Mouse (Mus musculus): ENCODE results near the gene Tlk1. TPM values are rescaled to one million over a fixed set of nuclear protein-coding genes. Genes with fewer than 3 reads are reported as not detected.

Gene Tlk1
- polyA plus RNA-seq, 1 experiment from 2014 or later = 37.2 TPM

GRCm38 (mm10) chr2:70710878-70711277 is 114.7 kb downstream of the Tlk1 start:
- Histone ChIP-seq H3K4me1 (ENCODE audit: control insufficient read depth in 2 of 2, insufficient read depth in 2 of 2, low read length in 2 of 2) (no peaks in the 10 kb centered on the region), H3K9ac (ENCODE audit: low read length) (no peak overlapping the region), H3K4me2 (ENCODE audit: low read length) (no peak overlapping the region), H3K27ac (replicated peaks in 1 of 2; ENCODE audit: control insufficient read depth in 1 of 2, insufficient read depth in 1 of 2, low read depth in 2 of 2, low read length in 2 of 2) (no peak overlapping the region), H3K27me3 (ENCODE audit: control insufficient read depth, insufficient read depth, low read length) (no peaks in the 10 kb centered on the region), H3K36me3 (ENCODE audit: control insufficient read depth, insufficient read depth, low read length) (peaks cover 66% of the 10 kb centered on the region), H3K4me3 (ENCODE audit: control insufficient read depth in 1 of 2, insufficient read depth in 1 of 2, low read depth in 1 of 2, low read length in 2 of 2) (no peak overlapping the region), H3K9me3 (ENCODE audit: control insufficient read depth, low read length) (no peaks in the 10 kb centered on the region)
- WGBS = 89% methylated on average over 4 of the region's 4 CpGs
- no peak for ATAC-seq (ENCODE audit: insufficient number of reproducible peaks, insufficient read depth, low FRiP score, low read depth)

- Histone ChIP-seq H3K27me3 (ENCODE audit: control insufficient read depth, insufficient read depth, low read length) (no peaks in the 10 kb centered on the region), H3K4me2 (ENCODE audit: low read length) (no peak overlapping the region), H3K27ac (replicated peaks in 1 of 2; ENCODE audit: control insufficient read depth in 1 of 2, insufficient read depth in 1 of 2, low read depth in 2 of 2, low read length in 2 of 2) (no peak overlapping the region), H3K36me3 (ENCODE audit: control insufficient read depth, insufficient read depth, low read length) (peaks cover 59% of the 10 kb centered on the region), H3K9ac (ENCODE audit: low read length) (no peak overlapping the region), H3K4me1 (ENCODE audit: control insufficient read depth in 2 of 2, insufficient read depth in 2 of 2, low read length in 2 of 2) (no peaks in the 10 kb centered on the region), H3K9me3 (ENCODE audit: control insufficient read depth, low read length) (no peaks in the 10 kb centered on the region), H3K4me3 (ENCODE audit: control insufficient read depth in 1 of 2, insufficient read depth in 1 of 2, low read depth in 1 of 2, low read length in 2 of 2) (no peak overlapping the region)
- no peak for ATAC-seq (ENCODE audit: insufficient number of reproducible peaks, insufficient read depth, low FRiP score, low read depth)
- 98% methylated on average over 7 of the region's 7 CpGs for WGBS
Observed at GRCm38 (mm10) chr2:70710236-70710635, 115.3 kb downstream of the Tlk1 start.

- Histone ChIP-seq H3K27me3 (ENCODE audit: control insufficient read depth, insufficient read depth, low read length) (no peaks in the 10 kb centered on the region), H3K4me1 (ENCODE audit: control insufficient read depth in 2 of 2, insufficient read depth in 2 of 2, low read length in 2 of 2) (peaks cover 0 to 3% of the 10 kb centered on the region in 2 experiments; a peak in 1 of 4 replicates), H3K36me3 (ENCODE audit: control insufficient read depth, insufficient read depth, low read length) (peaks cover 48% of the 10 kb centered on the region), H3K27ac (replicated peaks in 1 of 2; ENCODE audit: control insufficient read depth in 1 of 2, insufficient read depth in 1 of 2, low read depth in 2 of 2, low read length in 2 of 2) (no peak overlapping the region), H3K4me2 (ENCODE audit: low read length) (no peak overlapping the region), H3K9me3 (ENCODE audit: control insufficient read depth, low read length) (no peaks in the 10 kb centered on the region), H3K9ac (ENCODE audit: low read length) (no peak overlapping the region), H3K4me3 (ENCODE audit: control insufficient read depth in 1 of 2, insufficient read depth in 1 of 2, low read depth in 1 of 2, low read length in 2 of 2) (no peak overlapping the region)
- WGBS = 75% methylated on average over 13 of the region's 13 CpGs
- ATAC-seq (ENCODE audit: insufficient number of reproducible peaks, insufficient read depth, low FRiP score, low read depth) = no peak
Observed at GRCm38 (mm10) chr2:70708986-70709730, 116.4 kb downstream of the Tlk1 start.

DNA sequence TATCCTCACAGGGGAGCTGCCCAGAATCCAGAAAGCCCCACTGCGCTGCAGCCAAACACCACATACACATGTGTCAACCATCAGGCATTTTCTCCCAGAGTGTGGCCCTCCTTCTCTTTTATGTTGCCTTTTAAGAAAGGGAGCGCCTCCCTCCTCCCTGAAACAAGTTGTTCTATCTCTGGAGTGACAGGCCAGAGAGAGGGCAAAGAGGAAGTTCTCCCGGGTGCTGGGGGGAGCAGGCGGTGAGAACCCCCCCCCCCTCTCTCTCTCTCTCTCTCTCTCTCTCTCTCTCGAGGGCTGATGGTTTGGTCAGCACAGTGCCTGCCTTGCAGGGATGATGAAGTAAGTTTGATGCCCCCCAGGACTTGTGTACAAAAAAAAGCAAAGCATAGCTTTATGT is 123.1 kb downstream of the Tlk1 start:
- no peak overlapping the region for H3K27ac ChIP-seq (replicated peaks in 1 of 2; ENCODE audit: control insufficient read depth in 1 of 2, insufficient read depth in 1 of 2, low read depth in 2 of 2, low read length in 2 of 2)
- no peak overlapping the region for H3K4me2 ChIP-seq (ENCODE audit: low read length)
- no peak for ATAC-seq (ENCODE audit: insufficient number of reproducible peaks, insufficient read depth, low FRiP score, low read depth)
- H3K9me3 ChIP-seq (ENCODE audit: control insufficient read depth, low read length) = no peaks in the 10 kb centered on the region
- H3K4me3 ChIP-seq (ENCODE audit: control insufficient read depth in 1 of 2, insufficient read depth in 1 of 2, low read depth in 1 of 2, low read length in 2 of 2) = no peak overlapping the region
- H3K4me1 ChIP-seq (ENCODE audit: control insufficient read depth in 2 of 2, insufficient read depth in 2 of 2, low read length in 2 of 2) = peaks cover 7 to 9% of the 10 kb centered on the region in 2 experiments; a peak in 3 of 4 replicates
- H3K36me3 ChIP-seq (ENCODE audit: control insufficient read depth, insufficient read depth, low read length) = no peaks in the 10 kb centered on the region
- no peaks in the 10 kb centered on the region for H3K27me3 ChIP-seq (ENCODE audit: control insufficient read depth, insufficient read depth, low read length)
- WGBS = 10% methylated on average over 5 of the region's 5 CpGs
- no peak overlapping the region for H3K9ac ChIP-seq (ENCODE audit: low read length)

- peak; percentile 23; the same call in 1 of the 2 replicates for ATAC-seq (ENCODE audit: insufficient number of reproducible peaks, insufficient read depth, low FRiP score, low read depth)
- no peaks in the 10 kb centered on the region for H3K36me3 ChIP-seq (ENCODE audit: control insufficient read depth, insufficient read depth, low read length)
- no peak overlapping the region for H3K27ac ChIP-seq (replicated peaks in 1 of 2; ENCODE audit: control insufficient read depth in 1 of 2, insufficient read depth in 1 of 2, low read depth in 2 of 2, low read length in 2 of 2)
- H3K27me3 ChIP-seq (ENCODE audit: control insufficient read depth, insufficient read depth, low read length) = no peaks in the 10 kb centered on the region
- H3K4me1 ChIP-seq (ENCODE audit: control insufficient read depth in 2 of 2, insufficient read depth in 2 of 2, low read length in 2 of 2) = peaks cover 7 to 9% of the 10 kb centered on the region in 2 experiments; a peak in 3 of 4 replicates
- no peak overlapping the region for H3K4me3 ChIP-seq (ENCODE audit: control insufficient read depth in 1 of 2, insufficient read depth in 1 of 2, low read depth in 1 of 2, low read length in 2 of 2)
- no peak overlapping the region for H3K4me2 ChIP-seq (ENCODE audit: low read length)
- no peak overlapping the region for H3K9ac ChIP-seq (ENCODE audit: low read length)
- no peaks in the 10 kb centered on the region for H3K9me3 ChIP-seq (ENCODE audit: control insufficient read depth, low read length)
- 52% methylated on average over 9 of the region's 9 CpGs for WGBS
Observed at GRCm38 (mm10) chr2:70701571-70701970, 124.0 kb downstream of the Tlk1 start.

GRCm38 (mm10) chr2:70700851-70701250 is 124.7 kb downstream of the Tlk1 start:
- ATAC-seq (ENCODE audit: insufficient number of reproducible peaks, insufficient read depth, low FRiP score, low read depth) = no peak
- no peaks in the 10 kb centered on the region for H3K27me3 ChIP-seq (ENCODE audit: control insufficient read depth, insufficient read depth, low read length)
- H3K4me1 ChIP-seq (ENCODE audit: control insufficient read depth in 2 of 2, insufficient read depth in 2 of 2, low read length in 2 of 2) = peaks cover 7 to 9% of the 10 kb centered on the region in 2 experiments; a peak in 3 of 4 replicates
- WGBS = 79% methylated on average over 3 of the region's 3 CpGs
- H3K4me2 ChIP-seq (ENCODE audit: low read length) = no peak overlapping the region
- no peaks in the 10 kb centered on the region for H3K36me3 ChIP-seq (ENCODE audit: control insufficient read depth, insufficient read depth, low read length)
- no peak overlapping the region for H3K27ac ChIP-seq (replicated peaks in 1 of 2; ENCODE audit: control insufficient read depth in 1 of 2, insufficient read depth in 1 of 2, low read depth in 2 of 2, low read length in 2 of 2)
- H3K9me3 ChIP-seq (ENCODE audit: control insufficient read depth, low read length) = no peaks in the 10 kb centered on the region
- no peak overlapping the region for H3K4me3 ChIP-seq (ENCODE audit: control insufficient read depth in 1 of 2, insufficient read depth in 1 of 2, low read depth in 1 of 2, low read length in 2 of 2)
- H3K9ac ChIP-seq (ENCODE audit: low read length) = no peak overlapping the region

- Histone ChIP-seq H3K9ac (ENCODE audit: low read length) (no peak overlapping the region), H3K27me3 (ENCODE audit: control insufficient read depth, insufficient read depth, low read length) (no peaks in the 10 kb centered on the region), H3K36me3 (ENCODE audit: control insufficient read depth, insufficient read depth, low read length) (peaks cover 28% of the 10 kb centered on the region), H3K4me3 (ENCODE audit: control insufficient read depth in 1 of 2, insufficient read depth in 1 of 2, low read depth in 1 of 2, low read length in 2 of 2) (no peak overlapping the region), H3K4me1 (ENCODE audit: control insufficient read depth in 2 of 2, insufficient read depth in 2 of 2, low read length in 2 of 2) (no peaks in the 10 kb centered on the region), H3K27ac (replicated peaks in 1 of 2; ENCODE audit: control insufficient read depth in 1 of 2, insufficient read depth in 1 of 2, low read depth in 2 of 2, low read length in 2 of 2) (no peak overlapping the region), H3K4me2 (ENCODE audit: low read length) (no peak overlapping the region), H3K9me3 (ENCODE audit: control insufficient read depth, low read length) (no peaks in the 10 kb centered on the region)
- 88% methylated on average over 10 of the region's 10 CpGs for WGBS
- no peak for ATAC-seq (ENCODE audit: insufficient number of reproducible peaks, insufficient read depth, low FRiP score, low read depth)
Observed at GRCm38 (mm10) chr2:70695712-70696111, 129.8 kb downstream of the Tlk1 start.

GRCm38 (mm10) chr2:70690195-70690594 is 135.3 kb downstream of the Tlk1 start:
- Histone ChIP-seq H3K4me3 (ENCODE audit: control insufficient read depth in 1 of 2, insufficient read depth in 1 of 2, low read depth in 1 of 2, low read length in 2 of 2) (no peak overlapping the region), H3K27ac (replicated peaks in 1 of 2; ENCODE audit: control insufficient read depth in 1 of 2, insufficient read depth in 1 of 2, low read depth in 2 of 2, low read length in 2 of 2) (no peak overlapping the region), H3K4me1 (ENCODE audit: control insufficient read depth in 2 of 2, insufficient read depth in 2 of 2, low read length in 2 of 2) (no peaks in the 10 kb centered on the region), H3K9me3 (ENCODE audit: control insufficient read depth, low read length) (no peaks in the 10 kb centered on the region), H3K36me3 (ENCODE audit: control insufficient read depth, insufficient read depth, low read length) (peaks cover 84% of the 10 kb centered on the region), H3K27me3 (ENCODE audit: control insufficient read depth, insufficient read depth, low read length) (no peaks in the 10 kb centered on the region), H3K9ac (ENCODE audit: low read length) (no peak overlapping the region), H3K4me2 (ENCODE audit: low read length) (no peak overlapping the region)
- 0 out of 2 replicates have a peak, but pooled peaks have one; percentile 3 for ATAC-seq (ENCODE audit: insufficient number of reproducible peaks, insufficient read depth, low FRiP score, low read depth)
- 71% methylated on average over 11 of the region's 11 CpGs for WGBS
